Mouse (Mus musculus) small intestine, adult 2 months (tissue): ENCODE data around the gene Cldn34c1. TPM values are rescaled to one million over a fixed set of nuclear protein-coding genes. Genes with fewer than 3 reads are reported as not detected.
A peak's percentile ranks its signal among the peaks of the same experiment; 100 is the strongest.
"Not testable (repeated sequence)": the region's sequence is repeated elsewhere in the genome, so short reads cannot be mapped to it uniquely, and the experiment has no call there.

Source experiments
- H3K27ac ChIP-seq: fragments of 200-500 bp; 2 replicates; pipeline ENCODE4 v1.5.1; 2012; ENCODE audit warnings: low read depth, low read length, control low read depth, inconsistent platforms; ENCODE audit not compliant: insufficient read depth
- H3K27me3 ChIP-seq: fragments of 200-500 bp; 2 replicates; pipeline ENCODE4 v1.6.1; 2012; ENCODE audit warnings: mild to moderate bottlenecking, moderate library complexity, low read length, inconsistent platforms; ENCODE audit not compliant: control insufficient read depth, insufficient read depth
- H3K36me3 ChIP-seq: fragments of 200-500 bp; 2 replicates; pipeline ENCODE4 v1.6.1; 2012; ENCODE audit warnings: mild to moderate bottlenecking, low read length, control low read depth, inconsistent platforms; ENCODE audit not compliant: control insufficient read depth, insufficient read depth
- H3K4me1 ChIP-seq: fragments of 200-500 bp; 2 replicates; pipeline ENCODE4 v1.6.1; 2012; ENCODE audit warnings: low read length, inconsistent platforms, mixed read lengths; ENCODE audit not compliant: control insufficient read depth, insufficient read depth, insufficient read length
- H3K4me3 ChIP-seq: fragments of 200-500 bp; 2 replicates; pipeline ENCODE4 v1.5.1; 2012; ENCODE audit warnings: low read depth, mild to moderate bottlenecking, control low read depth, inconsistent platforms, low read length, moderate library complexity
- CTCF ChIP-seq: fragments of 200-500 bp; IDR thresholded peaks from 2 replicates; pipeline ENCODE4 v1.5.1; 2012; ENCODE audit warnings: low read depth, mild to moderate bottlenecking, control low read depth, inconsistent platforms, low read length, moderate library complexity, mixed read lengths; ENCODE audit not compliant: insufficient replicate concordance, insufficient read length; ENCODE audit errors: extremely low read depth
- POLR2A ChIP-seq: fragments of 200-500 bp; IDR thresholded peaks from 2 replicates; pipeline ENCODE4 v1.6.1; 2012; ENCODE audit warnings: low read depth, mild to moderate bottlenecking, control low read depth, inconsistent platforms, low read length, moderate library complexity
- WGBS: fragments of 180-500 bp; shearing (Covaris S2); methylation state at CpG from one replicate; pipeline ENCODE4 v1.1.7; 2018; 5-methylcytosine and 5-hydroxymethylcytosine counted together
- polyA plus RNA-seq: library from polyadenylated mRNA; depleted of rRNA; stranded (reverse); fragments of >200 nt; gene quantifications from 2 replicates; pipeline ENCODE4 v1.2.3, GENCODE M21; 2012; rRNA removed

Cldn34c1 gene
- polyA plus RNA-seq, result 0.91 and 1.4 TPM in 2 replicates

DNA sequence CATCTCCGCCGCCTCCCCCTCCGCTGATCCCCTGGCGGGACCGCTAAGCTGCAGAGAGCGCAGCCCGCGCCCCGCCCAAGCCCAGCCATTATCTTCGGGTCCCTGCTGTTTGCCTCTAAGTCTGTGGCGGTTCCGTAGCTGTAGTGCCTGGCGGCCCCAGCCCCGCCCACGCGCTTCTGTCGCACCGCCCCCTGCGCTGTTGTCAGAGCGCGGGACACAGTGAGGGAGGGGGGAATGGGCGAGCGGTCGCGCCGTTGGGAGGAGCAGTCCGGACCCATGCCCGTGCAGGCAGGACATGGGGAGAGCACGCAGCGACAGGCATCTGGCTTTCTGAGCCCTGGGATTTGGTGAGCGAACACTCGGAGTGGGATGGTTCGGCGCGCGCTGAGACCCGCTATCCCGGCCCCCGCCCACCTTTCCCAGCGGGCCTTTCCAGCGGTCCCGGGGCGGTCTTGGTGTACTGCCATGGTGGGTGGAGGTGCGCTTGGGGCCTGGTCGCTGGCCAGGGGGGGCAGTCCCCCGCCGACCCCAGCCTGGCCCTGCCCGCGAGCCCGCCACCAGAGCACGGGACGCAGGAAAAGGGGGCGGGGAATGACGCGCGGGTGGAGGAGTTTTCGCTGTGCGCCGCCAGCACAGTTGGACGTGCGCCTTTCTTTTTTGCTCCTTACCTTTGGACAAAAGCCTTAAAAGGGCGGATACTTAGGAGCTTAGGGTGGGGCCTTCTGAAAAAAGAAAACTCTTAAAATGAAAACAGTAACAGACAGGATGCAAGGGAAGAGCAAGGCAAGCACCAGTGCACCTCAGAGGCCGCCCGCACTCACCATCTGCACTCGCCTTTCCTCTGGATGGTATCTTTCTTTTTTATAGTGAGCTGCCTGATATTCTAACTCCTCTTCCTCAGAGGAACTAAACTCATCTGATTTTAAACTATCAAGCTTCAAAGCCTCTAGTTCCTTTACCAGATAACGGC lies at the start of gene Cldn34c1:
Cldn34c1 (plus strand) TSS at position 205 of the 970 bp plus-strand sequence.
- 9% methylated on average over 51 of the region's 66 CpGs for WGBS
- H3K36me3 ChIP-seq, result no peaks in the 10 kb centered on the region

DNA sequence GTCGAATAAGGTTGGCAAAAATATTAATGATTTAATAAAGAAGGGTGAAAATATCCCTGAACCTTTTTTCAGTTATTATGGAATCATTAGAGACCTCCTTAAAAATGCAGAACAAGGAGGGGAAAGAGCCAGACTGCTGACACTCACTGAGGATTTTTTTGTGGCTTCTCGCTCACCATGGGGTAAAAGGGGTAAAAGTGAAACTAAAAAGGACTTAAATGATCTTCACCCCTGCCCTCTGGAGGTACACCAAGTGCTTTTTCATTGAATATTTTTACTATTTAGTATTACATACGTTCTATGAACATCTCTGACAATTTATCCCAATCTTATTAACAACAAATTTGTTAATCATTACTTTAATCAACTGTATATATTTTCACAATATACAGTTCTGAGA lies 15.9 kb upstream of the Cldn34c1 start:
- H3K27ac ChIP-seq, result no peak overlapping the region
- H3K36me3 ChIP-seq, result no peaks in the 10 kb centered on the region
- H3K4me3 ChIP-seq, result no peak overlapping the region
- 73% methylated on average over 3 of the region's 3 CpGs for WGBS
- no peaks in the 10 kb centered on the region for H3K27me3 ChIP-seq
- no peaks in the 10 kb centered on the region for H3K4me1 ChIP-seq
- TF ChIP-seq CTCF (no peak), POLR2A (no peak)

More for the DNA sequence above, at the start of gene Cldn34c1:
- Histone ChIP-seq H3K27ac (peak within 1 kb of the TSS; percentile 75), H3K4me1 (no peaks in the 10 kb centered on the region), H3K27me3 (no peaks in the 10 kb centered on the region), H3K4me3 (peak within 1 kb of the TSS; percentile 80)
- no peak for TF ChIP-seq POLR2A
- TF ChIP-seq CTCF, result no peak

DNA sequence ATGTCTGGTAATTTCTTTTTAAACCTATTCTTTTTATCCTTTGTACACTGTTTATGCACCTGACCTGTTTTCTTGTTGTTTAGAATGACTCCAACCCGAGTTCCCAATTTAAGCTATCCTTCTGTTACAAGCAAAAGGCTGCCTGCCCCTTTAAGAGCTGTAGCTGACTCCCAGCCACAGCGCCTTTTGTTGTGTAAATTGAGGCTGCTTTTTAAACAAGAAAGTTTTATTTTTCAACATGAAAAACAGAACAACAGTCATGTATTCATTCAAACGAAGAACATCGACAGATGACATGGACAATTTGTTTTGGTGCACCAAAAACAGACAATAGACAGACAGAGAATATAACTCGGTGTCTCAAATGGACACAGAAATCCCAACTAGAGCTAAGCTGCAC lies 489 bp upstream of the Cldn34c1 start:
- Histone ChIP-seq H3K4me3 (peak overlapping the region; percentile 80), H3K27ac (peak overlapping the region; percentile 62; the same call in 1 of the 2 replicates)
- H3K36me3 ChIP-seq, H3K27me3 ChIP-seq, H3K4me1 ChIP-seq: not testable (repeated sequence)
- WGBS, result 21% methylated on average over 5 of the region's 5 CpGs

DNA sequence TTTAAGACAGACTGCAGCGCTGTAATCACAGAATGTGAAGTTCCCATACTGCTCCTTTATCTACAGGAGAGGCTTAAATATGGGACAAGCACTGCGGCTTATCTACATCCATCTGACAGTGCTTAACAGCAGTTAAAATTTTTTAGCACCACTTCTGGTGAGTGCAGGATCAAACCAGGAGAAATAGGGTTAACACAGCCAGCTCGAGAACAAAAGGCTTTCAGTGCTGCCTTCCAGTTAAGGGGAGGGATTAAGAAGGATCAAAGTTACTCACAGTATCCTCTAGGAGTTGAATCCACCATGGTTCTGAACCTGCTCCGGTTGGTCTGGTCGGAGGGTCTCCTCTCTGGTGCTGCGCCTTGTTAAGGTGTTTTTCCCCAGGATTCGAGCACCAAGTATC lies 1.4 kb downstream of the Cldn34c1 start:
- not testable (repeated sequence) for H3K27me3 ChIP-seq, H3K27ac ChIP-seq, H3K4me3 ChIP-seq, H3K36me3 ChIP-seq, H3K4me1 ChIP-seq
- 16% methylated on average over 7 of the region's 7 CpGs for WGBS

DNA sequence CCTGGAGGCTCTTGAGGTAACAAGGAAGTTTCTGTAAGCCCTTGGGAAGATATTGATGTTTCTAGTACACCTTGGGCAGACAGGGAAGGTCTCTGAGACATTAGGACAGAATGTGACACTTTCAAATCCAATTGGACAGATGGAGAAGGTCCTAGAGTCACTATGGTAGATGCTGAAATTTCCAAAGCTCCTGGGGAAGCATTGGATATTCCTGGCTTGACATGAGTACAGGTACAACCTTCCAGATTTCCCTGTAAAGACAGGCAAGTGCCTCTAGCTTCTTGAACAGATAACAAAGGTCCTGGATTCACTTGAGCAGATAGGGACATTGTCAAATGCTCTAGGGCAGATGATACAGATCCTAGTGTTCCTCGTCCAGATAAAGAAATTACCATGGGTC lies 119.1 kb downstream of the Cldn34c1 start, which contains the start of gene Srsx:
Srsx (minus strand) TSS at position 101 of the 400 bp plus-strand sequence.
- H3K4me1 ChIP-seq, H3K36me3 ChIP-seq, H3K4me3 ChIP-seq, H3K27ac ChIP-seq, H3K27me3 ChIP-seq: not testable (repeated sequence)
- WGBS, result 71% methylated on average over 1 of the region's 1 CpGs

Other genes with a start within 250 kb of the Cldn34c1 start
- gene Gm17521, start 73.8 kb upstream of the Cldn34c1 start, polyA plus RNA-seq, result not detected in 2 replicates
- not detected in 2 replicates for gene Srsx, start 119.0 kb downstream of the Cldn34c1 start, polyA plus RNA-seq
- gene Gm17577, start 143.4 kb downstream of the Cldn34c1 start, polyA plus RNA-seq, result not detected in 2 replicates